Mouse (Mus musculus) thymus, adult 2 months (tissue): ENCODE measurements around the gene 4931428F04Rik.

Source experiments
- CTCF ChIP-seq: fragments of 200-500 bp; IDR thresholded peaks from 2 replicates; pipeline ENCODE4 v1.5.1; 2012; ENCODE audit warnings: mild to moderate bottlenecking, control low read depth, low read length, moderate library complexity, borderline replicate concordance; ENCODE audit not compliant: control insufficient read depth, poor library complexity, insufficient read depth; ENCODE audit errors: extremely low read depth
- POLR2A ChIP-seq: fragments of 200-500 bp; IDR thresholded peaks from 2 replicates; pipeline ENCODE4 v1.6.1; 2012; ENCODE audit warnings: mild to moderate bottlenecking, low read length, control low read depth, moderate library complexity; ENCODE audit not compliant: control insufficient read depth, poor library complexity, insufficient read depth; ENCODE audit errors: extremely low read depth

DNA sequence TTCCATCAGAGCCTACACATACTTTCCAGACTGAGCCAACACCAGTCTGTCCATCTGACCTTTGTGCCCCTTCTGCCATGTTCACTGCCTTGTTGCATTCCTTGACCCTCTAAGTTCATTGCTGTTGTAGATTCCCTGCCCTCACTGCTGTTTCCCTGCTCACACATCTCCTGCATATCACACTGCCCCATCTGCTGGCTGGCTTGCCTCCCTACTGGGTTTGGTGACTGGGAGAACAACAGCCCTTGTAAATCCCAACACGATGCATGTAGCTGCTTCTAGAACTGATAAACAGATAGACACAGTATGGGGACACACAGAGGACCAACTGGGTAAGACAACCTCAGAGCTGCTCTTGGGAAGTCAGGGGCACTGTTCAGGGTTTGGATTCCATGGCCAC lies 22.1 kb upstream of the 4931428F04Rik start:
- TF ChIP-seq CTCF (no peak), POLR2A (no peak)
